Mouse (Mus musculus) spleen, adult 2 months (tissue): Measurements from ENCODE around the gene Gm5269. TPM values are rescaled to one million over a fixed set of nuclear protein-coding genes. Genes with fewer than 3 reads are reported as not detected.

ENCODE experiments used
- DNase-seq, 2 experiments: peaks; one replicate each; pipeline versions ENCODE4 v3.0.0 to v3.0.0-alpha.2; 2012 to 2021; ENCODE audit warnings: low spot score in 2 of 2, low read depth in 1 of 2
- H3K27ac ChIP-seq: fragments of 200-500 bp; 2 replicates; pipeline ENCODE4 v1.5.1; 2012; ENCODE audit warnings: low read length, inconsistent platforms; ENCODE audit not compliant: insufficient read depth
- H3K27me3 ChIP-seq: fragments of 200-500 bp; 2 replicates; pipeline ENCODE4 v1.6.1; 2012; ENCODE audit warnings: mild to moderate bottlenecking, moderate library complexity, low read length, inconsistent platforms; ENCODE audit not compliant: control insufficient read depth, insufficient read depth
- H3K36me3 ChIP-seq: fragments of 200-500 bp; 2 replicates; pipeline ENCODE4 v1.6.1; 2012; ENCODE audit warnings: mild to moderate bottlenecking, low read length, inconsistent platforms; ENCODE audit not compliant: control insufficient read depth, insufficient read depth
- H3K4me1 ChIP-seq: fragments of 200-500 bp; 2 replicates; pipeline ENCODE4 v1.6.1; 2011; ENCODE audit warnings: inconsistent platforms; ENCODE audit not compliant: control insufficient read depth, insufficient read depth, insufficient read length
- H3K4me3 ChIP-seq: fragments of 200-500 bp; 2 replicates; pipeline ENCODE4 v1.5.1; 2011; ENCODE audit warnings: mild to moderate bottlenecking, inconsistent platforms; ENCODE audit not compliant: insufficient read depth, insufficient read length; ENCODE audit errors: extremely low read depth
- CTCF ChIP-seq: fragments of 200-500 bp; IDR thresholded peaks from 2 replicates; pipeline ENCODE4 v1.5.1; 2011; ENCODE audit warnings: mild to moderate bottlenecking, inconsistent platforms; ENCODE audit not compliant: insufficient read depth, insufficient read length, insufficient replicate concordance; ENCODE audit errors: extremely low read depth
- POLR2A ChIP-seq: fragments of 200-500 bp; IDR thresholded peaks from 2 replicates; pipeline ENCODE4 v1.6.1; 2011; ENCODE audit warnings: low read depth, low read length, inconsistent platforms
- WGBS: fragments of 180-500 bp; shearing (Covaris S2); methylation state at CpG from one replicate; pipeline ENCODE4 v1.1.7; 2018; 5-methylcytosine and 5-hydroxymethylcytosine counted together
- polyA plus RNA-seq: library from polyadenylated mRNA; depleted of rRNA; stranded (reverse); fragments of >200 nt; gene quantifications from 2 replicates; pipeline ENCODE4 v1.2.3, GENCODE M21; 2012

The Gm5269 gene
- polyA plus RNA-seq, 1 experiment: not detected

- Histone ChIP-seq H3K4me1 (no peaks in the 10 kb centered on the region), H3K27ac (peak overlapping the region; percentile 46; the same call in 1 of the 2 replicates)
- WGBS: 91% methylated on average over 1 of the region's 1 CpGs
These were observed 22.0 kb downstream of the Gm5269 start for GRCm38 (mm10) chr1:45868050-45868449.

GRCm38 (mm10) chr1:45866288-45867018 lies 23.6 kb downstream of the Gm5269 start:
- WGBS: 73% methylated on average over 3 of the region's 3 CpGs
- H3K27me3 ChIP-seq: no peaks in the 10 kb centered on the region
- H3K27ac ChIP-seq: peak overlapping the region; percentile 14; the same call in 1 of the 2 replicates
- H3K4me3 ChIP-seq: no peak overlapping the region
- no peak for DNase-seq
- H3K4me1 ChIP-seq: no peaks in the 10 kb centered on the region
- TF ChIP-seq CTCF (no peak), POLR2A (no peak)
- H3K36me3 ChIP-seq: no peaks in the 10 kb centered on the region

More at GRCm38 (mm10) chr1:45868050-45868449, 22.0 kb downstream of the Gm5269 start:
- no peaks in the 10 kb centered on the region for H3K36me3 ChIP-seq
- DNase-seq: no peak
- H3K27me3 ChIP-seq: no peaks in the 10 kb centered on the region
- no peak overlapping the region for H3K4me3 ChIP-seq
- TF ChIP-seq POLR2A (no peak), CTCF (no peak)

DNA sequence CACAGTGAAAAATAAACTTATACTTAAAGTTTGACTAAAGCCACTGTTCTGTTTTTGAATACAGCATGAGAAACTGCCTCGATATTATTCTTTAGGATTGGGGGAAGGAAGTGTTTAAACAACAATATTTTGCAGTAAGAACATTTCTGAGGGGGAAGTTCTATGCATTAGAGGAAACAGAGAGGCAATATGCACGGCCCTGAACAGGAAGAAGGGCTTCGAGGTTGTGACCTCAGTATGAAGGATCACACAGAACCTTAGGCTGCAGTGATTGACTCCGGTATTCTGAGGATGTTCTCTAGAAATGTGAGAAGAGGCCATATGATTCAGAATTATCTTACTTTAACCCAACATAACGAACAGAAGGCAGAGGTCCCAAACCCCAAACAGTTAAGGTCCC lies 24.3 kb downstream of the Gm5269 start:
- no peak for DNase-seq
- Histone ChIP-seq H3K4me1 (no peaks in the 10 kb centered on the region), H3K36me3 (no peaks in the 10 kb centered on the region), H3K27me3 (no peaks in the 10 kb centered on the region), H3K4me3 (no peak overlapping the region), H3K27ac (peak overlapping the region; percentile 14)
- TF ChIP-seq CTCF: no peak
- TF ChIP-seq POLR2A: no peak
- WGBS: 9% methylated on average over 5 of the region's 5 CpGs

- no peak for TF ChIP-seq POLR2A
- TF ChIP-seq CTCF: no peak
- Histone ChIP-seq H3K36me3 (no peaks in the 10 kb centered on the region), H3K27me3 (no peaks in the 10 kb centered on the region), H3K27ac (peak overlapping the region; percentile 9; the same call in 1 of the 2 replicates), H3K4me3 (no peak overlapping the region), H3K4me1 (no peaks in the 10 kb centered on the region)
- 33% methylated on average over 1 of the region's 1 CpGs for WGBS
- DNase-seq: no peak
These were observed 24.8 kb downstream of the Gm5269 start for GRCm38 (mm10) chr1:45865316-45865715.

DNA sequence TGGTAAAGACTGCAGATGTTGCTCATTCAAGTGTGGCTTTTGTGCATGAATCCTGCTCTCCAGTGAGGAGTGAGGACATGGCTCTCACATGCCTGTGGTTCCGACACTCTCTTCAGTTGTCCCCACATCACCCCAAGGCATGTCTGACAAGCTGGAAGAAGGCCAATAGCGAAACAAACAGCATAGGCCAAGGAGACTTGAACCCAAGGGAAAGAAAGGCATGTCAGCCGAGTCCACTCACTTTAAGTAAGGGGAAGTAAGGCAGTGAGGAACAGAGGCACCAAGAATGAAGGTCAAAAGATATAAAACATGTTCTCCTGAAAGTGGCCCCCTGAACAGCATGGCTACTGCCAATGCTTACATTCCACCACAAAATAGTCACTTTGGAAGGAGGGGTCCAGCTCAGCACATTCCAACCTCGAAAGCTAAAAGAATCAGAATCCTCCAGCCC lies 25.5 kb downstream of the Gm5269 start:
- WGBS: 51% methylated on average over 4 of the region's 4 CpGs
- no peak overlapping the region for H3K27ac ChIP-seq
- TF ChIP-seq POLR2A: no peak
- TF ChIP-seq CTCF: no peak
- no peaks in the 10 kb centered on the region for H3K4me1 ChIP-seq
- no peaks in the 10 kb centered on the region for H3K27me3 ChIP-seq
- no peak overlapping the region for H3K4me3 ChIP-seq
- DNase-seq: peak in 1 of 2 experiments; percentile 3
- H3K36me3 ChIP-seq: no peaks in the 10 kb centered on the region

DNA sequence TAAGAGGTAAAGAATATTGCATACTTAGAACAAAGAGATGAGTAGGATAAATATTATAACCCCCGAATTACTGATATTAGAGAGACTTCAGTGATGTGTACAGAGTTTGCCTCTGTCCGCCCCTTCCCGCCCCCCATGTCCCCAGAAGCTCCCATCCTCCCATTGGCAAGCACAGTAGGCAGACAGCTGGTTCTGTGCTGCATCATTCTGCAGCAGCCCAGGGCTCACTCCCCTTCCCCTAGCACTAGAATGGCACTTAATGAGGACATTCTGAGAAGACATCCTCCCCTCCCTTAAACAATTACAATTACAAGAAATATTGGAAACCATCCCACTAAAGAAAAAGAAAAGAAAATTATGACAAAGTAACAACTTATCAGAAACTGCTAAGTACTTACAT lies 26.4 kb downstream of the Gm5269 start:
- no peak overlapping the region for H3K4me3 ChIP-seq
- WGBS: 93% methylated on average over 3 of the region's 3 CpGs
- no peak for TF ChIP-seq CTCF
- TF ChIP-seq POLR2A: no peak

GRCm38 (mm10) chr1:45861162-45861561 lies 28.9 kb downstream of the Gm5269 start:
- no peak overlapping the region for H3K27ac ChIP-seq
- H3K36me3 ChIP-seq: no peaks in the 10 kb centered on the region
- TF ChIP-seq CTCF (no peak), POLR2A (no peak)
- H3K27me3 ChIP-seq: no peaks in the 10 kb centered on the region
- no peaks in the 10 kb centered on the region for H3K4me1 ChIP-seq
- no peak overlapping the region for H3K4me3 ChIP-seq
- DNase-seq: no peak

More for the DNA sequence above, 26.4 kb downstream of the Gm5269 start:
- Histone ChIP-seq H3K27ac (no peak overlapping the region), H3K27me3 (no peaks in the 10 kb centered on the region), H3K4me1 (no peaks in the 10 kb centered on the region), H3K36me3 (no peaks in the 10 kb centered on the region)
- no peak for DNase-seq
